Mouse (Mus musculus): ENCODE measurements around the gene Ppcdc.

- TF ChIP-seq CTCF (IDR thresholded peaks at IDR 0.05; ENCODE audit: insufficient read depth, low read length) (no peak), POLR2A (IDR thresholded peaks at IDR 0.05; ENCODE audit: borderline replicate concordance, extremely low read depth, low read depth, low read length) (no peak)
Measured at GRCm38 (mm10) chr9:57417341-57417740, 22.6 kb downstream of the Ppcdc start.

Measured in lung, adult 2 months (tissue).